Mouse (Mus musculus): ENCODE measurements around the gene Snn. TPM values are rescaled to one million over a fixed set of nuclear protein-coding genes. Genes with fewer than 3 reads are reported as not detected.

Snn gene
- total RNA-seq, 2 experiments from 2014 or later = 174 to 177 TPM

- no peak for TF ChIP-seq CTCF (IDR thresholded peaks at IDR 0.05)
- DNase-seq (ENCODE audit: extremely low spot score in 1 of 2, low spot score in 2 of 2) = no peak
Measured at GRCm38 (mm10) chr16:11051134-11051533, 9.6 kb upstream of the Snn start.

DNA sequence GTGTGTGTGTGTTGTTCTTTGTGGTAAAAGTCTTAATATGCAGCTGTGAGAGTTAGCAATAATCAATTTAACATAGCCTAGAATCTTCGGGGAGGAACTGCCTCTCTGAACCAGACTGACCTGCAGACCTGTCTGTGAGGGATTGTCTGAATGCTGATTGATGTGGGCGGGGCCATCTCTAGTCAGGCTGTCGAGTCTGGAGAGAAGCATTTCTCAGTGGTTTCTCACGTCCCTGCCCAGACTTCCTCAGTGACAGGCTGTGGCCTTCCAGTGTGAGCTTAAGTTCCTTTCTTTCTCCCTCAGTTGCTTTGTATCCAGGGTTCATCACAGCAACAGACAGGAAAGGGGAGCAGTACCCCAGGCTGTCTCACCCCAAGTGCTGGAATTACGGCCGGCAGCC is 6.3 kb upstream of the Snn start:
- intact Hi-C loops (cut with DNase I) = no loop called here
- Histone ChIP-seq H3K4me3 (no peak overlapping the region), H3K27ac (no peak overlapping the region)
- no peak for DNase-seq (ENCODE audit: extremely low spot score in 1 of 2, low spot score in 2 of 2)
- no peak for TF ChIP-seq CTCF (IDR thresholded peaks at IDR 0.05)

More at GRCm38 (mm10) chr16:11051134-11051533, 9.6 kb upstream of the Snn start:
- intact Hi-C loops (cut with DNase I) = no loop called here
- Histone ChIP-seq H3K27ac (no peak overlapping the region), H3K4me3 (no peak overlapping the region)

- intact Hi-C loops (cut with DNase I) = no loop called here
- no peak overlapping the region for H3K4me3 ChIP-seq
- TF ChIP-seq CTCF (IDR thresholded peaks at IDR 0.05) = peak; percentile 23
- H3K27ac ChIP-seq = no peak overlapping the region
- DNase-seq (ENCODE audit: extremely low spot score in 1 of 2, low spot score in 2 of 2) = no peak
Measured at GRCm38 (mm10) chr16:11054871-11055270, 5.9 kb upstream of the Snn start.

DNA sequence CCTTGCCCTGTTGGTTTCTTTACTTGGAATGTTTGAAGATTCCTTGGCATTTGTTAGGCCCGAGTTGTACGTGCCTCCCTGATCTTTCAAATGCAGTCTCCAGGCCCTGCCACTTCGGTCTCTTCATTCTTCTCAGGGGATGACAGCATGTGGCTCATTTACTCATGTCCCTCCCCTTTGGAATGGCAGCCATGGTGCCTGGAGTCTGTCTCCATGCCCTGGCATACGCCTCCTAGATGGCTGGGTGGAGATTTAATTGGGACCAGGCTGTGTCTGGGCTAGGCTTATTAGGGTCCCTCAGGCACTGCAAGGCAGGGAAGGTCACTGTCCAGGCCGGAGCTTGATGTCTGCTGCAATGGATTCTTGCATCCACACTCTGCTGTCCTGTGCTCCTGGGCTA is 4.8 kb upstream of the Snn start:
- no peak for DNase-seq (ENCODE audit: extremely low spot score in 1 of 2, low spot score in 2 of 2)
- TF ChIP-seq CTCF (IDR thresholded peaks at IDR 0.05) = no peak
- Histone ChIP-seq H3K4me3 (no peak overlapping the region), H3K27ac (no peak overlapping the region)
- intact Hi-C loops (cut with DNase I) = no loop called here

GRCm38 (mm10) chr16:11062794-11063721 is 2.3 kb downstream of the Snn start:
- DNase-seq (ENCODE audit: extremely low spot score in 1 of 2, low spot score in 2 of 2) = peak in 1 of 2 experiments; percentile 47
- no peak for TF ChIP-seq CTCF (IDR thresholded peaks at IDR 0.05)
- intact Hi-C loops (cut with DNase I) = no loop called here
- H3K27ac ChIP-seq = peak overlapping the region; percentile 71
- H3K4me3 ChIP-seq = no peak overlapping the region

GRCm38 (mm10) chr16:11064341-11064740 is 3.6 kb downstream of the Snn start:
- TF ChIP-seq CTCF (IDR thresholded peaks at IDR 0.05) = no peak
- DNase-seq (ENCODE audit: extremely low spot score in 1 of 2, low spot score in 2 of 2) = no peak
- Histone ChIP-seq H3K4me3 (no peak overlapping the region), H3K27ac (no peak overlapping the region)
- intact Hi-C loops (cut with DNase I) = no loop called here

GRCm38 (mm10) chr16:11064742-11065141 is 4.0 kb downstream of the Snn start:
- Histone ChIP-seq H3K4me3 (no peak overlapping the region), H3K27ac (no peak overlapping the region)
- DNase-seq (ENCODE audit: extremely low spot score in 1 of 2, low spot score in 2 of 2) = no peak
- intact Hi-C loops (cut with DNase I) = loop anchor here (5.0 kb wide), 1 partner anchor 43 kb away; no protein-coding TSS in a partner anchor
- no peak for TF ChIP-seq CTCF (IDR thresholded peaks at IDR 0.05)

DNA sequence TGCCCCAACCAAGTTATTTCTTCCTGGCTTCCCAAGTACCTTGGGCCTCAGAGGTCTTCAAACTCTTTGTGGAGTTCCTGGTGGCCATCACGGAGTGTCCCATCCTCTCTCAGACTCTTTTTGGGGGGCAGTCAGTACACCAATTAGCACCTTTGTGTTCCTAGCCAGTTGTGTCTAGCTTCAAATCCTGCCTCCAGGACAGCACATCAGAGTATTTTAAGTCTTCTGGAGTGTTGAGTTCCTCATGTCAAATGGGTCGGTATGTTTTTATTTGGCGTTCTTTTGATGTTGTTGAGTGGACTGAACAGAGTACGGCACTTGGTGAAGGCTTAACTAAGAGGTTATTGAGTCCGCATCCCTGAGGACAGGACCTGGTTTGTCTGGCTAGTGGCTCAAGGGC is 4.7 kb downstream of the Snn start:
- DNase-seq (ENCODE audit: extremely low spot score in 1 of 2, low spot score in 2 of 2) = no peak
- intact Hi-C loops (cut with DNase I) = loop anchor here (5.0 kb wide), 1 partner anchor 42 kb away; no protein-coding TSS in a partner anchor
- Histone ChIP-seq H3K27ac (peak overlapping the region; percentile 13), H3K4me3 (peak overlapping the region; percentile 74)
- no peak for TF ChIP-seq CTCF (IDR thresholded peaks at IDR 0.05)

- peak; percentile 96 to 98 for DNase-seq (ENCODE audit: extremely low spot score in 1 of 2, low spot score in 2 of 2)
- peak within 1 kb of the TSS; percentile 95 for H3K27ac ChIP-seq
- peak within 1 kb of the TSS; percentile 74 for H3K4me3 ChIP-seq
- intact Hi-C loops (cut with DNase I) = loop anchor here (1.0 to 5.0 kb wide), 2 partner anchors 26 to 41 kb away; no protein-coding TSS in a partner anchor
- no peak; the same call in 1 of the 2 replicates for TF ChIP-seq CTCF (IDR thresholded peaks at IDR 0.05)
Measured at GRCm38 (mm10) chr16:11066029-11066832, 5.5 kb downstream of the Snn start, which contains the start of gene Litaf. Gene Litaf (minus strand): TSS chr16:11066157.

DNA sequence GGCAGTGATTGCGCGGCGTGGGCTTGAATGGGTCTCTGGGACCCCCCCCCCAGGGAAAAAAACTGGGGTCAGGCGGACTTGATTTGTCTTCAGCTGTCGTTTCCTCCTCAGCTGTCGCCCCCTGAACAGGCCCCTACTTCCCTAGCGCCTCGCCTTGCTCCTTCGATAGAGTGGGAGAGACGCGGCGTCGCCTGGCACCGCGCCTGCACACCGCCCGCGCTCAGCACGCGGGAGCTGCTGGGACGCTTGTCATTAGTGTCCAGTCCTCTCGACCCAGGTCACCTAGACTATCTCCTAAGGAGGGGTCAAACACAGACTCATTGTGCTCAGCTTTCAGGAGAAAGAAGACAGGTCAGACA is 6.1 kb downstream of the Snn start:
- peak; percentile 63 to 68 for DNase-seq (ENCODE audit: extremely low spot score in 1 of 2, low spot score in 2 of 2)
- Histone ChIP-seq H3K4me3 (peak overlapping the region; percentile 74), H3K27ac (peak overlapping the region; percentile 95)
- intact Hi-C loops (cut with DNase I) = loop anchor here (1.0 to 5.0 kb wide), 2 partner anchors 25 to 40 kb away; no protein-coding TSS in a partner anchor
- TF ChIP-seq CTCF (IDR thresholded peaks at IDR 0.05) = no peak

- Histone ChIP-seq H3K4me3 (no peak overlapping the region), H3K27ac (no peak overlapping the region)
- no peak for TF ChIP-seq CTCF (IDR thresholded peaks at IDR 0.05)
- DNase-seq (ENCODE audit: extremely low spot score in 1 of 2, low spot score in 2 of 2) = no peak
- intact Hi-C loops (cut with DNase I) = loop anchor here (5.0 kb wide), 1 partner anchor 39 kb away; no protein-coding TSS in a partner anchor
Measured at GRCm38 (mm10) chr16:11068666-11069065, 7.9 kb downstream of the Snn start.

DNA sequence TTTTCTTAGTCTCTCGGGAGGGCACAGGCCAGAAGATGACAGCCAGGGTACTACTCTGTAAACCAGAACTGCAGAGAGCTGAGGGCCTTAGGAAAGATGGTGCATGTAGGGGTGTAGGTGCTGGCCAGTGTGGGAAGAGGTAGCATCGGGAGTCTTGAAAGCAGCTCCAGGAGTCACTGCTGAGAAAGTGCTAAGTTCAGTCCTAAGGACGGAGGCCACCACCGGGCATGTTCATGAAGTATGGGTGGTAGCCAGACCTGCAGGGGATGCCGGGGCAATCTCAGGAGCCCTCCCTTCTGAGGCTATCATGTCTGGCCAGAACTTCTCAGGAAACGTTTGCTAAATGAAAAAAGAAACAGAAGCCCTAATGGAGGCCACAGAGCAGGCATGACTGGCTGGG is 8.5 kb downstream of the Snn start:
- Histone ChIP-seq H3K27ac (no peak overlapping the region), H3K4me3 (no peak overlapping the region)
- DNase-seq (ENCODE audit: extremely low spot score in 1 of 2, low spot score in 2 of 2) = no peak
- intact Hi-C loops (cut with DNase I) = loop anchor here (5.0 kb wide), 1 partner anchor 38 kb away; no protein-coding TSS in a partner anchor
- TF ChIP-seq CTCF (IDR thresholded peaks at IDR 0.05) = no peak
